Mouse (Mus musculus) kidney, embryonic 16.5 days (tissue): Measurements from ENCODE around the gene Fiz1. TPM values are rescaled to one million over a fixed set of nuclear protein-coding genes. Genes with fewer than 3 reads are reported as not detected.
A peak's percentile ranks its signal among the peaks of the same experiment; 100 is the strongest.

Experiments used
- ATAC-seq: fragments of 200-750 bp; cut with Nextera tagmentation; 2 replicates; pipeline ENCODE4 v1.8.0; 2017; ENCODE audit warnings: moderate TSS enrichment; ENCODE audit not compliant: low FRiP score, low TSS enrichment
- H3K27ac ChIP-seq: fragments of 300-500 bp; sonication (generic); 2 replicates; pipeline ENCODE4 v1.5.1; 2014; ENCODE audit warnings: low read length
- H3K27me3 ChIP-seq: fragments of 300-500 bp; sonication (generic); 2 replicates; pipeline ENCODE4 v1.6.1; 2014; ENCODE audit warnings: low read length, control low read depth, mixed read lengths; ENCODE audit not compliant: insufficient read depth
- H3K36me3 ChIP-seq: fragments of 300-500 bp; sonication (generic); 2 replicates; pipeline ENCODE4 v1.6.1; 2014; ENCODE audit warnings: low read length, control low read depth, mixed read lengths; ENCODE audit not compliant: insufficient read depth
- H3K4me1 ChIP-seq: fragments of 300-500 bp; sonication (generic); 2 replicates; pipeline ENCODE4 v1.6.1; 2014; ENCODE audit warnings: low read length, control low read depth, mixed read lengths; ENCODE audit not compliant: insufficient read depth
- H3K4me2 ChIP-seq: fragments of 300-500 bp; sonication (generic); replicated peaks from 2 replicates; pipeline ENCODE4 v1.6.1; 2014; ENCODE audit warnings: low read depth, low read length
- H3K4me3 ChIP-seq: fragments of 300-500 bp; sonication (generic); 2 replicates; pipeline ENCODE4 v1.5.1; 2014; ENCODE audit warnings: mild to moderate bottlenecking, low read length
- H3K9ac ChIP-seq: fragments of 300-500 bp; sonication (generic); replicated peaks from 2 replicates; pipeline ENCODE4 v1.6.1; 2014; ENCODE audit warnings: low read length
- H3K9me3 ChIP-seq: fragments of 300-500 bp; sonication (generic); 2 replicates; pipeline ENCODE4 v1.6.1; 2016; ENCODE audit warnings: low read length, control low read depth
- WGBS: fragments of 180-500 bp; shearing (Covaris S2); extraction: QIAGEN DNeasy Blood & Tissue Kit; methylation state at CpG from one replicate; pipeline ENCODE4 v1.1.7; 2014; 5-methylcytosine and 5-hydroxymethylcytosine counted together
- polyA plus RNA-seq: library from polyadenylated mRNA; unstranded; fragments of >200 nt; fragmentation: Nextera tagmentation; extraction: Ambion mirVana; gene quantifications from 2 replicates; pipeline ENCODE4 v1.2.1, GENCODE M21; 2015

The Fiz1 gene
- polyA plus RNA-seq, result 41.9 and 44.2 TPM in 2 replicates

GRCm38 (mm10) chr7:5014251-5015117 is at the start of gene Fiz1, which contains the start of gene Zfp524:
Gene Fiz1, minus strand, starts transcription at chr7:5014697.
Gene Zfp524, plus strand, starts transcription at chr7:5014415.
- Histone ChIP-seq H3K27ac (peak within 1 kb of the TSS; percentile 99), H3K9me3 (no peaks in the 10 kb centered on the region), H3K4me2 (peak within 1 kb of the TSS; percentile 73), H3K4me3 (peak within 1 kb of the TSS; percentile 86), H3K27me3 (no peaks in the 10 kb centered on the region), H3K36me3 (peaks cover 42% of the 10 kb centered on the region), H3K4me1 (peaks cover 21% of the 10 kb centered on the region), H3K9ac (peak within 1 kb of the TSS; percentile 95)
- ATAC-seq, result peak; percentile 81
- 0% methylated on average over 41 of the region's 42 CpGs for WGBS

GRCm38 (mm10) chr7:5062360-5063001 is 48.0 kb upstream of the Fiz1 start:
- ATAC-seq, result peak; percentile 32; the same call in 1 of the 2 replicates

DNA sequence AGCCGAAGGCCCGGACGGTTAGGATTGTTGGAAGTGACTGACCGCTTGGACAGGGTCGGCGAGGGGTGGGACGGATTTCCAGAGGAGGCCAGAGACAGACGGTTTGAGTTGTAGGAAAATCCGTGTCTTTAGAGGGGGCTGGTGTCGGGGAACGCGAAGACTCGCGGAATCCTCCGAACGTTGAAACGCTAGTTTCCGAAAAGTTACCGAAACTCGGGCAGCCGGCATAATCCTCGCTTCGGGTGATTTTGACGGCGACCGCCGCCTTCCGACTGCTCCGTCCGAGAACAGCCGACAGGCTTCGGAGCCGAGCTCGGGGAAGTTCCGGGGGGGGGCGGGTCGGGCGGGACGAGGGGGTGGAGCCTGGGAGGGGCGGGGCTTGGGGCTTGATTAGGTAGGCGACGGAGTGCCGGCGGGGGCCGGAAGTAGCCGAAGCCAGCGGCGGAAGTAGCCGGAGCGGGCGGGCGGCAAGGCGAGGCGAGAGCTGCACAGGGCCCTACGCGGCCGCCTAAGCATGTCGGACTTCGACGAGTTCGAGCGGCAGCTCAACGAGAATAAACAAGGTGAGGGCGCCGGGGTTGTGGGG is 47.4 kb upstream of the Fiz1 start, which contains the start of gene U2af2:
U2af2 (plus strand) TSS at position 370 of the 586 bp plus-strand sequence.
- Histone ChIP-seq H3K27ac (peak within 1 kb of the TSS; percentile 100), H3K4me3 (peak within 1 kb of the TSS; percentile 79), H3K4me1 (peaks cover 41% of the 10 kb centered on the region), H3K36me3 (peaks cover 7% of the 10 kb centered on the region; the same call in 1 of the 2 replicates), H3K9ac (peak within 1 kb of the TSS; percentile 98), H3K27me3 (peaks cover 8% of the 10 kb centered on the region; the same call in 1 of the 2 replicates), H3K9me3 (no peaks in the 10 kb centered on the region), H3K4me2 (peak within 1 kb of the TSS; percentile 96)
- ATAC-seq, result peak; percentile 83
- under 1% methylated on average over 57 of the region's 65 CpGs for WGBS

More at GRCm38 (mm10) chr7:5062360-5063001, 48.0 kb upstream of the Fiz1 start:
- Histone ChIP-seq H3K4me1 (peaks cover 35% of the 10 kb centered on the region), H3K9ac (peak overlapping the region; percentile 98), H3K27ac (peak overlapping the region; percentile 95), H3K9me3 (no peaks in the 10 kb centered on the region), H3K4me3 (peak overlapping the region; percentile 79), H3K4me2 (peak overlapping the region; percentile 96), H3K27me3 (peaks cover 4% of the 10 kb centered on the region; the same call in 1 of the 2 replicates), H3K36me3 (peaks cover 13% of the 10 kb centered on the region; the same call in 1 of the 2 replicates)
- under 1% methylated on average over 51 of the region's 51 CpGs for WGBS

DNA sequence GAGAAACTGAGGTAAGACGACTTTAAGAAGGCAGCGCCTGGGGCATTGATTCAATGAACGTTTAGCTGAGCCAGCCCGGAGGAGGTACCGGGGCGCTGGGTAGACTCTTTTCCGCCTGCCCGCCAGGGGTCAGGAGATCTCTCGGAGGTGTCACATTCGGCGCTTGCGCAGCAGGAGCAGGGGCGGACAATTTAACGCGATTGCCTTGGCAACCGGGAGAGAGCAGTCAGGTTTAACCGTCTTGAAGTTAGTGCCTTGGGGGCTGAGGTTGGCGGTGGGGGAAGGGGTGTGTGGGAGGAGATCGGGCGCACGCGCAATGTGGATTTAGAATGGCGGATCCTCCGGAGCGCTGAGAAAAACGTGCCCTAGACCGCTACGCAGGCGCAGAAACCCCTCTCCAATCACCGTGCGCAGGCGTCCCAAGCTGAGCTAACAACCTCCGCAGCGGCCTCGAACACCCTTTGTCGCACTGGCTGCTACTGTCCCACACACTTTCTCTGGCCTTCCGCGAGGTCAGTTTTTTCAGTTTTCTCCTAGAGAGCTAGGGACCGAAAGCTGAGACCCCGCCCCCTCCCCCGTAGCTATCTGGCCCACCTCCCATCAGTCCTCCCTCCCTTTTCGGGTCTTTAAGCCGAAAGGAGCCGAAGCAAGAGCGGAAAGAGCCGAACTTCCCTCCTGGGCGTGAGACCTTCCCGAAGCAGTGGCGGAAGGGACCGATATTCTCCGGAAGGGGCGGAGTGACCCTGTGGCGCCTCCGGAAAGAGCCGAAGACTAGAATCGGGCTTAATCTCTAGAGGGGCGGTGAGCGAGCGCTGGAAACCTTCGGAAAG is 46.7 kb upstream of the Fiz1 start:
- H3K4me2 ChIP-seq, result peak overlapping the region; percentile 96
- peaks cover 13% of the 10 kb centered on the region for H3K27me3 ChIP-seq
- peak overlapping the region; percentile 100 for H3K27ac ChIP-seq
- H3K4me1 ChIP-seq, result peaks cover 43% of the 10 kb centered on the region
- peaks cover under 1% of the 10 kb centered on the region; the same call in 1 of the 2 replicates for H3K36me3 ChIP-seq
- ATAC-seq, result peak; percentile 88
- WGBS, result under 1% methylated on average over 60 of the region's 60 CpGs
- H3K9ac ChIP-seq, result peak overlapping the region; percentile 98
- H3K4me3 ChIP-seq, result peak overlapping the region; percentile 79
- no peaks in the 10 kb centered on the region for H3K9me3 ChIP-seq

DNA sequence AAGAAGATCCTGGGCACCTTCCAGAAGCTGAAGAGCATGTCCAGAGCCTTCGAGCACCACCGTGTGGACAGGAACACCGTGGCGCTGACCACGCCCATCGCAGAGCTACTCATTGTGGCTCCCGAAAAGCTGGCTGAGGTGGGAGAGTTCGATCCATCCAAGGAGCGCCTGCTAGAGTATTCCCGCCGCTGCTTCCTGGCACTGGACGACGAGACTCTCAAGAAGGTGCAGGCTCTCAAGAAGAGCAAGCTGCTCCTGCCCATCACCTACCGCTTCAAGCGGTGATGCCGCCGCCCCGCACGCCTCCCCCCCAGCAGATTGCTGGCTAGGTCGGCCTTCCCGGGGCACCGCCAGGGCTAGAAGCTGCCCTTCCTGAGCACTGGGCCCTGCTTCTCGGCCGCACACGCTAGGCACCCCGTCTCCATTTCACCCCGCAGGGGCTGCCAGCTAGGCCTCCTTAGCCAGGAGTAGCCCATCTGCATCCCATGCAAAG is 45.8 kb upstream of the Fiz1 start:
- ATAC-seq, result peak; percentile 5; the same call in 1 of the 2 replicates
- Histone ChIP-seq H3K4me1 (peaks cover 39% of the 10 kb centered on the region), H3K27me3 (peaks cover 21% of the 10 kb centered on the region), H3K27ac (peak overlapping the region; percentile 100), H3K36me3 (no peaks in the 10 kb centered on the region), H3K9ac (peak overlapping the region; percentile 98), H3K4me3 (peak overlapping the region; percentile 79), H3K9me3 (no peaks in the 10 kb centered on the region), H3K4me2 (peak overlapping the region; percentile 96)
- WGBS, result 1% methylated on average over 27 of the region's 27 CpGs

DNA sequence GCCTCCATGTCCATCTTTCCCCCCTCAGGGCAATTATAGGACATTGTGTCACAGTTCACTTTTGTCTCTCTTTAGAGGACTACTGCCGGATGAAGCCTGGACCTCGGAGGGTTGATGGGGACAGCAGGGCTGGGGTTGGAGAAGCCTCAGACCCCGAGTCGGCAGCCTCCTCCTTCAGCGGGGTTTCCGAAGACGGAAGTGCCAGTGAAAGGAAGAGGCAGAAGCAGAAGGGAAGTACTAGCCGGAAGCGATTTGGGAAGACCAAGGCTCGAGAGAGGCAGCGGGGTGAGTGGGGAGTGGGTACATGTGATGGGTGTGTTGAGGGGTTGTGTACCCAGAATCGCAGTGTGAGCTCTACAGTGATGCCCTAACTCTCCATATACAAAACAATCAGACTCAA is 44.9 kb upstream of the Fiz1 start:
- no peak overlapping the region for H3K27ac ChIP-seq

DNA sequence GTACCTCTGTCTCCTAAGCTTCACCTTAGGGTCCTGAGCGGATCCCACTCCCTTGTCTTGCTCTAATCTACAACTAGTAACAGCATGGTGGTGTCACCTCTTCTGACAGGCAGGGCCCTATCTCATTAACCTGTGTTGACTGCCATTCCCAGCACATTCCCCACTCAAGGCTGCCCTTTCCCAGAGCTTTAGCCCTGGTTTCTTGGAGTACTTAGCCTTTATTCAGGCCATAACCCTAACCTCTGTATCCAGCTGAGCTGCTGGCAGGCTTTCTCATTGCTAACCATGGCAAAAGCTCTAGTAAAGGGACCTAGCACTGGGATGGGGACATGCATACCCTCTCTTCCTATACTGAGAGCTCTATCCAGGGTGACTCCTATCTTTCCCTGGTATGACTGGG is 44.1 kb upstream of the Fiz1 start:
- no peak for ATAC-seq
- peaks cover 38% of the 10 kb centered on the region for H3K27me3 ChIP-seq

More for the DNA sequence above, 44.9 kb upstream of the Fiz1 start:
- no peaks in the 10 kb centered on the region for H3K36me3 ChIP-seq
- peaks cover 30% of the 10 kb centered on the region for H3K27me3 ChIP-seq
- no peak overlapping the region for H3K4me3 ChIP-seq
- H3K9me3 ChIP-seq, result no peaks in the 10 kb centered on the region
- ATAC-seq, result no peak
- peak overlapping the region; percentile 98; the same call in 1 of the 2 replicates for H3K9ac ChIP-seq
- peaks cover 37% of the 10 kb centered on the region for H3K4me1 ChIP-seq
- WGBS, result 90% methylated on average over 12 of the region's 12 CpGs
- H3K4me2 ChIP-seq, result no peak overlapping the region

GRCm38 (mm10) chr7:5057804-5058203 is 43.3 kb upstream of the Fiz1 start:
- no peaks in the 10 kb centered on the region for H3K36me3 ChIP-seq
- peaks cover 39% of the 10 kb centered on the region for H3K4me1 ChIP-seq
- H3K9me3 ChIP-seq, result no peaks in the 10 kb centered on the region
- H3K9ac ChIP-seq, result no peak overlapping the region; the same call in 1 of the 2 replicates
- no peak overlapping the region for H3K27ac ChIP-seq
- H3K27me3 ChIP-seq, result peaks cover 46% of the 10 kb centered on the region
- ATAC-seq, result no peak
- H3K4me2 ChIP-seq, result peak overlapping the region; percentile 89
- H3K4me3 ChIP-seq, result peak overlapping the region; percentile 62
- WGBS, result 30% methylated on average over 11 of the region's 11 CpGs

More for the DNA sequence above, 44.1 kb upstream of the Fiz1 start:
- Histone ChIP-seq H3K4me1 (peaks cover 36% of the 10 kb centered on the region), H3K36me3 (no peaks in the 10 kb centered on the region), H3K27ac (no peak overlapping the region), H3K9ac (peak overlapping the region; percentile 19; the same call in 1 of the 2 replicates), H3K9me3 (no peaks in the 10 kb centered on the region), H3K4me2 (no peak overlapping the region), H3K4me3 (no peak overlapping the region)
- WGBS, result 92% methylated on average over 1 of the region's 1 CpGs
